Mouse (Mus musculus) MEL (cell line): ENCODE measurements around the gene Gatad2b. TPM values are rescaled to one million over a fixed set of nuclear protein-coding genes. Genes with fewer than 3 reads are reported as not detected.

Experiments used
- DNase-seq: peaks from one replicate; pipeline ENCODE4 v3.0.0; 2011; ENCODE audit warnings: low read depth, low spot score
- H3K27ac ChIP-seq: 2 replicates; pipeline ENCODE4 v1.5.1; 2012; ENCODE audit warnings: low read depth, mild to moderate bottlenecking, control low read depth, low read length, moderate library complexity; ENCODE audit not compliant: control insufficient read depth
- H3K27me3 ChIP-seq, 2 experiments: fragments of 150-350 bp in 1 of 2; sonication (generic) in 1 of 2; 2 replicates each; pipeline ENCODE4 v1.6.1; 2012; ENCODE audit warnings: low read length in 2 of 2, mild to moderate bottlenecking in 2 of 2, improper control_type of control experiment in 1 of 2, moderate library complexity in 1 of 2; ENCODE audit not compliant: insufficient read depth in 2 of 2, control insufficient read depth in 1 of 2
- H3K36me3 ChIP-seq, 2 experiments: 2 replicates each; pipeline ENCODE4 v1.6.1; 2012 to 2014; ENCODE audit warnings: low read length in 2 of 2, improper control_type of control experiment in 1 of 2, inconsistent platforms in 1 of 2, mild to moderate bottlenecking in 1 of 2; ENCODE audit not compliant: insufficient read depth in 2 of 2, control insufficient read depth in 1 of 2
- H3K4me1 ChIP-seq, 2 experiments: fragments of 150-350 bp in 1 of 2; sonication (generic) in 1 of 2; 2 replicates each; pipeline ENCODE4 v1.6.1; 2012; ENCODE audit warnings: low read length in 2 of 2, improper control_type of control experiment in 1 of 2, mild to moderate bottlenecking in 1 of 2; ENCODE audit not compliant: insufficient read depth in 2 of 2, control insufficient read depth in 1 of 2
- H3K4me3 ChIP-seq, 2 experiments: fragments of 150-350 bp in 1 of 2; sonication (generic) in 1 of 2; 2 replicates each; pipeline ENCODE4 v1.5.1; 2012; ENCODE audit warnings: low read depth in 2 of 2, low read length in 2 of 2, mild to moderate bottlenecking in 2 of 2, moderate library complexity in 2 of 2, control low read depth in 1 of 2, improper control_type of control experiment in 1 of 2; ENCODE audit not compliant: control insufficient read depth in 1 of 2, insufficient read depth in 1 of 2
- H3K79me2 ChIP-seq: 2 replicates; pipeline ENCODE4 v1.6.1; 2012; ENCODE audit warnings: mild to moderate bottlenecking, low read length, moderate library complexity; ENCODE audit not compliant: control insufficient read depth, poor library complexity, insufficient read depth
- H3K9ac ChIP-seq: 2 replicates; pipeline ENCODE4 v1.6.1; 2012; ENCODE audit warnings: low read depth, mild to moderate bottlenecking, control low read depth, low read length, moderate library complexity; ENCODE audit not compliant: control insufficient read depth, poor library complexity, severe bottlenecking
- H3K9me3 ChIP-seq: fragments of 150-350 bp; sonication (generic); replicated peaks from 2 replicates; pipeline ENCODE4 v1.6.1; 2012; ENCODE audit warnings: mild to moderate bottlenecking, low read length, improper control_type of control experiment, moderate library complexity; ENCODE audit not compliant: insufficient read depth
- BHLHE40 ChIP-seq: IDR thresholded peaks from 2 replicates; pipeline ENCODE4 v1.6.1; 2012; ENCODE audit warnings: low read depth, mild to moderate bottlenecking, inconsistent platforms, low read length, improper control_type of control experiment, borderline replicate concordance
- MAX ChIP-seq: IDR thresholded peaks from 2 replicates; pipeline ENCODE4 v1.6.1; 2011; ENCODE audit warnings: low read length, improper control_type of control experiment
- MAZ ChIP-seq: IDR thresholded peaks from 2 replicates; pipeline ENCODE4 v1.6.1; 2012; ENCODE audit warnings: low read depth, mild to moderate bottlenecking, inconsistent platforms, low read length, improper control_type of control experiment
- MEF2A ChIP-seq: IDR thresholded peaks from 2 replicates; pipeline ENCODE4 v1.6.1; 2014; ENCODE audit warnings: low read depth, mild to moderate bottlenecking, inconsistent platforms, low read length, improper control_type of control experiment; ENCODE audit not compliant: poor library complexity, insufficient replicate concordance, severe bottlenecking; ENCODE audit errors: extremely low read depth
- MYB ChIP-seq: IDR thresholded peaks from 2 replicates; pipeline ENCODE4 v1.6.1; 2011; ENCODE audit warnings: mild to moderate bottlenecking, low read depth, low read length, improper control_type of control experiment
- MYC ChIP-seq: IDR thresholded peaks from 2 replicates; pipeline ENCODE4 v1.6.1; 2011; ENCODE audit warnings: low read depth, mild to moderate bottlenecking, low read length, improper control_type of control experiment, moderate library complexity
- NRF1 ChIP-seq: IDR thresholded peaks from 2 replicates; pipeline ENCODE4 v1.6.1; 2014; ENCODE audit warnings: low read depth, mild to moderate bottlenecking, inconsistent platforms, low read length, improper control_type of control experiment, moderate library complexity; ENCODE audit not compliant: poor library complexity, insufficient read depth, severe bottlenecking
- POLR2AphosphoS2 ChIP-seq: IDR thresholded peaks from 2 replicates; pipeline ENCODE4 v1.6.1; 2011; ENCODE audit warnings: low read length, improper control_type of control experiment
- POLR2AphosphoS5 ChIP-seq: IDR thresholded peaks from 2 replicates; pipeline ENCODE4 v1.6.1; 2012; ENCODE audit warnings: low read depth, borderline replicate concordance, mild to moderate bottlenecking, inconsistent platforms, low read length, moderate library complexity, mixed read lengths
- SIN3A ChIP-seq: IDR thresholded peaks from 2 replicates; pipeline ENCODE4 v1.6.1; 2012; ENCODE audit warnings: low read length, improper control_type of control experiment, inconsistent platforms
- TAL1 ChIP-seq: IDR thresholded peaks from 2 replicates; pipeline ENCODE4 v1.6.1; 2012; ENCODE audit warnings: mild to moderate bottlenecking, inconsistent platforms, low read length, moderate library complexity, mixed read lengths
- TBP ChIP-seq: IDR thresholded peaks from 2 replicates; pipeline ENCODE4 v1.8.0; 2011; ENCODE audit warnings: low read depth, low read length, improper control_type of control experiment
- USF1 ChIP-seq: IDR thresholded peaks from 2 replicates; pipeline ENCODE4 v1.6.1; 2014; ENCODE audit warnings: low read depth, mild to moderate bottlenecking, inconsistent platforms, low read length, improper control_type of control experiment, moderate library complexity
- ZNF384 ChIP-seq: IDR thresholded peaks from 2 replicates; pipeline ENCODE4 v1.6.1; 2012; ENCODE audit warnings: low read depth, mild to moderate bottlenecking, inconsistent platforms, low read length, improper control_type of control experiment
- polyA plus RNA-seq, 2 experiments: library from polyadenylated mRNA; stranded (reverse) in 1 of 2; unstranded in 1 of 2; fragments of >175 nt in 1 of 2; fragments of >200 nt in 1 of 2; gene quantifications; 2 replicates each; pipeline versions ENCODE4 v1.2.1 to v1.2.4; 2012; ENCODE audit warnings: low replicate concordance in 2 of 2, low read depth in 1 of 2; ENCODE audit not compliant: insufficient read length in 2 of 2, insufficient read depth in 1 of 2, missing spikeins in 1 of 2
- total RNA-seq: library from RNA; depleted of rRNA; stranded (reverse); fragments of 300-350 nt; gene quantifications from 2 replicates; pipeline ENCODE4 v1.2.3, GENCODE M21; 2012

Gatad2b gene
- total and polyA plus RNA-seq, 3 experiments: 9.1 to 37.6 TPM; not detected in 1

- Histone ChIP-seq H3K27ac (no peak overlapping the region), H3K4me1 (no peaks in the 10 kb centered on the region), H3K9me3 (no peaks in the 10 kb centered on the region), H3K9ac (no peak overlapping the region), H3K4me3 (no peak overlapping the region), H3K27me3 (no peaks in the 10 kb centered on the region), H3K36me3 (peaks cover 0 to 44% of the 10 kb centered on the region in 2 experiments; a peak in 2 of 4 replicates), H3K79me2 (no peaks in the 10 kb centered on the region)
- no peak for TF ChIP-seq MAZ
- TF ChIP-seq NRF1: no peak
- TF ChIP-seq MYB: no peak
- no peak for TF ChIP-seq POLR2AphosphoS2
- no peak for TF ChIP-seq SIN3A
- TF ChIP-seq USF1: no peak
- no peak for TF ChIP-seq MYC
- TF ChIP-seq POLR2AphosphoS5: no peak
- TF ChIP-seq MAX: no peak
- no peak for DNase-seq
These were observed 65.0 kb downstream of the Gatad2b start for GRCm38 (mm10) chr3:90357959-90358358.

- Histone ChIP-seq H3K36me3 (peaks cover 0 to 32% of the 10 kb centered on the region in 2 experiments; a peak in 2 of 4 replicates), H3K27ac (no peak overlapping the region)
- DNase-seq: no peak
- no peak for TF ChIP-seq BHLHE40
- TF ChIP-seq TBP: no peak
- no peak for TF ChIP-seq MEF2A
- TF ChIP-seq, all 39 proteins: peak for 0
- Histone ChIP-seq H3K9me3 (no peaks in the 10 kb centered on the region), H3K4me1 (no peaks in the 10 kb centered on the region), H3K27me3 (no peaks in the 10 kb centered on the region), H3K79me2 (no peaks in the 10 kb centered on the region), H3K4me3 (no peak overlapping the region), H3K9ac (no peak overlapping the region)
These were observed 66.3 kb downstream of the Gatad2b start for GRCm38 (mm10) chr3:90359230-90359629.

GRCm38 (mm10) chr3:90361476-90361875, 68.5 kb downstream of the Gatad2b start:
- Histone ChIP-seq H3K4me1 (peaks cover 0 to 3% of the 10 kb centered on the region in 2 experiments; a peak in 2 of 4 replicates), H3K9ac (no peak overlapping the region), H3K27me3 (no peaks in the 10 kb centered on the region), H3K79me2 (no peaks in the 10 kb centered on the region), H3K9me3 (no peaks in the 10 kb centered on the region), H3K36me3 (peaks cover 0 to 15% of the 10 kb centered on the region in 2 experiments; a peak in 3 of 4 replicates), H3K27ac (no peak overlapping the region), H3K4me3 (no peak overlapping the region)
- DNase-seq: no peak
- TF ChIP-seq TAL1 (no peak), ZNF384 (0 out of 2 replicates have a peak, but pooled peaks have one; percentile 18)
